Mouse (Mus musculus): Measurements from ENCODE around the gene Arhgap24. TPM values are rescaled to one million over a fixed set of nuclear protein-coding genes. Genes with fewer than 3 reads are reported as not detected.

The Arhgap24 gene
- total RNA-seq, 2 experiments from 2014 or later, result 6.0 to 7.5 TPM

DNA sequence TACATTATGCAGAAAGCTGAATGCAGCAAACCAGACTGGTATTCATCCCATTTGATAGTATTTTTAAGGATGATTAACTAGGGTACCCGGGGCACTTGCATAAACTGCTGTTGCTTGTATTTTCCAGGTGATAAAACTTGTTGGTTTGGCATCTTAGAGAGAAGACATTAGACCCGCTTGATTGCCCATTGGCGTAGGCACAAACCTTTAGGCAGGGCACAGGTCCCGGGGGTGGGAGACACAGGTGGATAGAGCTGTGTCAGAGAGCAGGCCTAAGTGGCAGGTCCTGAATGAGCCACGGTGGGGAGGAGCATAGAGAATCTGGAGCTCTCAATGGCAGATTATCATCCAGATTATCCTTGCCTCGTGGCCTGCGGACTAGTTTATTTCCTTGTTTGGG is 229.1 kb downstream of the Arhgap24 start:
- DNase-seq (ENCODE audit: low spot score in 2 of 2), result no peak
- intact Hi-C loops (cut with DNase I), result no loop called here

GRCm38 (mm10) chr5:102719368-102719972 is 238.3 kb downstream of the Arhgap24 start:
- intact Hi-C loops (cut with DNase I), result no loop called here
- no peak for DNase-seq (ENCODE audit: low spot score in 2 of 2)

- no peak for DNase-seq (ENCODE audit: low spot score in 2 of 2)
- intact Hi-C loops (cut with DNase I), result no loop called here
Observed at GRCm38 (mm10) chr5:102723558-102723957, 242.4 kb downstream of the Arhgap24 start.

- intact Hi-C loops (cut with DNase I), result no loop called here
- DNase-seq (ENCODE audit: low spot score in 2 of 2), result no peak
Observed at GRCm38 (mm10) chr5:102724813-102725348, 243.7 kb downstream of the Arhgap24 start.

DNA sequence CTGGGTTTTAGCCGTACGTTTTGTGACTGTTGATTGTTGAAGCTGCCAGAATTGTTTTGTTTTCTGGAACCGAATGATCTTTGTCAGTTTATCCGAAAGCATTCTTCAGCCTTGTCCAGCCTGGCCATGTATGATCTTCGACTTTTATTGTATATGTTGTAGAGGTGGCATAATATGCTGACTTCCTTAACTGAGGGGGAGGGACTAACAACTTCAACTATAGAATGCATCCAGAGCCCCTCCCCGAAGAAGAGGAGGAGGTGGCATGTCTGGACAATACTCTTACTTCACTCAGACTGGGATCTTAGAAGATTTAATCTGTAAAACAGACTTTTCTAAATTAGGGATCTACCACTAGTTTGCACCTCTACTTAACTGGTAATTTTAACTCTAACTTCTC is 244.2 kb downstream of the Arhgap24 start:
- no peak for DNase-seq (ENCODE audit: low spot score in 2 of 2)
- intact Hi-C loops (cut with DNase I), result no loop called here

DNA sequence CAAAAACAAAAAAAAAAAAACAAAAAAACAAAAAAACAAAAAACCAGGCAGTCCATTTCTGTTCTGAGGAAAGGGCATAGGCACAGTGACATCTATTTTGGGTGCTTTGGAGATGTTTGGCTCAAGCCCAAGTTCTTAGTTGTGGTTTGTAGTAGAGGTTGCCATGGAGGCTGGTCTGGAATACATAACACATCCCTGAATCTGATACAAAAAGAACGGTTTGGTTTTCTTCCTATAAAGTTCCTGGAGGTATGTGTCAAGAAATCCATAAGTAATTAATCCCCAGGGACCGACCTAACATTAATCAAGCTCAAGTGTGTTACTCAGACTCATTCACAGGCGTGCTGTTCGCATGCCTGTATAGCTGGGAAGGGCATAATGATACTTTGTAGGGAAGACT is 245.8 kb downstream of the Arhgap24 start:
- intact Hi-C loops (cut with DNase I), result no loop called here
- no peak for DNase-seq (ENCODE audit: low spot score in 2 of 2)

DNA sequence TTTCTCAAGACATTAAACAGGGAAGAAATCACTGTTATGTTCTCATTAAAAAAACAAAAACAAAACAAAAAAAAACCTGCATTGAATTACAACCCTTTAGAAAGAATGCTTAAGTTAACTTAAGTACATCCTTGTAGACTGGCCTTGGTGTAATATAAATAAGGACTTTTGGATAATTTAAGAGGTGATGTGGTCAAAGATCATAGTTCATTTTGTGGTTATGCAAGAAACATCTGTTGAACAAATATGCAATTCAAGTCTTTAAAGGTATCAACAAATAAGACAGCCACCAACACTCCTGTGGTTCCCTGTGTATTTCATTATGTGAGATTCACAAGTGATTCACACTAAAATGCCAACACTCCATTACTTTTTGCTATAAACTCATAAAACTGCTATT is 247.3 kb downstream of the Arhgap24 start:
- intact Hi-C loops (cut with DNase I), result no loop called here
- DNase-seq (ENCODE audit: low spot score in 2 of 2), result no peak

- intact Hi-C loops (cut with DNase I), result no loop called here
- no peak for DNase-seq (ENCODE audit: low spot score in 2 of 2)
Observed at GRCm38 (mm10) chr5:102729476-102729875, 248.3 kb downstream of the Arhgap24 start.

DNA sequence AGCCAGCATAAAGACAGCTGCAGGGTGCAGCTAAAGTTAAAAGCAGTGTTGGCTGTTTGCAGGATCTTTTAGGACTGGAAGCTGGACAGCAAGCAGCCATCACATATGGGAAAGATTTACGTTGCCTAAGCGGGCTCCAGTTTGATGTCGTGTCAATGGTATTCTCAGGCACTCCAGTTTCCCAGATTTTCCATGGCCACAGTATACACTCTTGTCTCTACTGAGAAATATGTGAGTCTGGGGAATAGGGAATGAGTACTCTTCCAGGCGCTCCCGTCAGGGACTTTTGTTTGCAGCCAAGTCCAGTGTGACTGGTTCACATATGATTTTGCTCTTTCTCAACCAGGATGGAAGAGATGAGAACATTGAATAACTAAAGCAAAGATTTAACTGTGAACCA is 254.9 kb downstream of the Arhgap24 start:
- intact Hi-C loops (cut with DNase I), result no loop called here
- DNase-seq (ENCODE audit: low spot score in 2 of 2), result no peak

DNA sequence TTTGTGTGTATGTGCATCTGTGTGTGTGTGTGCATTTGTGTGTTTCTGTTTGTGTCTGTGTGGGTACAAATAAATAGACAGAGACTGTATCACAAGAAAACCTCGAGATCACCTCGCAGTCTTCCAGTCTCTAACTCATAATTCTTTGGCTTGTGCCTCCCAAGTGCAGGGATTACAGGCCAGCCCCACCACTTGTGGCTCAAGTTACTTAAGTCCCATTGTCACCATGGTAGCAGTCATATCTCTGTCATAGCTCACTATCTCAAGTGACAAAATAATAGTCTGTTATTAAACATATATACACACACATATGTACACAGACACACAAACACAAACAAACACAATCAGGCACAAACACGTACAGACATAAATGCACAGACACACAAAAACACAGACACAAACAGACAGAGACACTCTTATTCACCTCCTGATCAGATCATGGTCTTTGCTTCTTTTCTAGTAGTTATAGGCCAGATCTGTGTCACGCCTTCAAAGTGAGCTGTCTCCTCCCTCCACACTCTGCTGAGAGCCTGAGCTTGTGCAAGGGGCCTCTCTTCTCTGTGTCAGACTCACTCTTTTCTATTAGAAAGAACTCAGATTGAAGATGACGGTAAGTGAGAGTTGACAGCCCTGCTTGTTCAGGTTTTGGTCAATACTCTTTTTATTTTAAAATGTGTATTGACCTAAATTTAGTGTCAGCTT is 261.5 kb downstream of the Arhgap24 start:
- intact Hi-C loops (cut with DNase I), result no loop called here
- no peak for DNase-seq (ENCODE audit: low spot score in 2 of 2)

DNA sequence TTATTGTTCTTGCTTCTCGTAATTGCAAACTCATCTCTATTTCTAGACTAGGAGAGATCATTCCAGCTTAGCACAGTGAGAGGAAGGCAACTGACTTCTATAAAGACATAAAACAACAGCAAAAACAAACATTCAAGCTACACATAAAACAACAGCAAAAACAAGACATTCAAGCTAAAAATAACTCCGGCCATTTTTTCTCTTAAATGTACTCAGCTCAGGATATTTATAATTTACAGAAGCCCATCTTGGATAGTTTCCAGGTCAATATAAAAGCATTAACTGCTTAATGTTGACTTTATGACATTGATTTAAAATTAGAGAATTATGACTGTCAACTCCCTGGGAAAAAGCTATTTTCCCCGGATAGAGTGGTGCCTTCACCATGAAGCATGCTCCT is 262.2 kb downstream of the Arhgap24 start:
- no peak for DNase-seq (ENCODE audit: low spot score in 2 of 2)

DNA sequence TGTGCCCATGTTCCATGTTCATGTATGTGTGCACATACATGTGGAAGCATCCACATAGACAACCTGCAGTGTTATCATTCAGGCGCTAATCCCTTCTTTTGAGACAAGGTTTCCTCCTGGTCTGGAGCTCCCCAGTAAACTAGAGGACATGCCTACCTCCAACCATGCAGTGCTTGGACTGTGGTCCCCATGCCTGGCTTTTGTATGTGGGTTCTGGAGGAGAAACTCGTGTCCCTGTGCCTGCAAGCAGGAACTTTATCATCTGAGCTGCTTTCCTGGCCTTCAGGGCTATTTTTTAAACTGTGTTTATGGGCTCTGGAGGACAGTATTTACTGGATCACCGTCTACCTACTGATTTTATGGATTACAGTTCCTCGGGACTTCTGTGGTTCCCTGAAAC is 262.9 kb downstream of the Arhgap24 start:
- no peak for DNase-seq (ENCODE audit: low spot score in 2 of 2)
- intact Hi-C loops (cut with DNase I), result no loop called here

More for the DNA sequence above, 262.2 kb downstream of the Arhgap24 start:
- intact Hi-C loops (cut with DNase I), result no loop called here

DNA sequence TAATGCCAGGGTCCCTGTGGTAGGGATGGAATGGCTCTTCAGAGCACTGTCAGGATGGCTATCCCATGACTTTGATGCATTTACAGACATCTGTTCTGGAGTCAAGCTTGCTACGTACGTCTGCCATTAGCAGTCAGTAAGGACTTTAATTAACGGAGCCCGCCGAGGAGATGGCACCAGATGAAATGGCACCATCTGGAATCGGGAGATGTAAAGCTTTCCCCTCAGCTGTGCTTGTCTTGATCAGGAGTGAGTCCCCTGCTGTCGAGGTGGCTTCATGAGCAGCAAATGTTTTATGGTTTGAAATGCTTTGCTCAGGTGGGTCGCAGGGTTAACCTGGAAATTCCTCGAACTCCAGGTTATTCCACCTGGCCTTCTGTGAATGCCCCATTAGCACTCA is 267.0 kb downstream of the Arhgap24 start:
- intact Hi-C loops (cut with DNase I), result no loop called here
- no peak for DNase-seq (ENCODE audit: low spot score in 2 of 2)

GRCm38 (mm10) chr5:102749020-102749419 is 267.8 kb downstream of the Arhgap24 start:
- DNase-seq (ENCODE audit: low spot score in 2 of 2), result peak; percentile 22 to 30
- intact Hi-C loops (cut with DNase I), result no loop called here

DNA sequence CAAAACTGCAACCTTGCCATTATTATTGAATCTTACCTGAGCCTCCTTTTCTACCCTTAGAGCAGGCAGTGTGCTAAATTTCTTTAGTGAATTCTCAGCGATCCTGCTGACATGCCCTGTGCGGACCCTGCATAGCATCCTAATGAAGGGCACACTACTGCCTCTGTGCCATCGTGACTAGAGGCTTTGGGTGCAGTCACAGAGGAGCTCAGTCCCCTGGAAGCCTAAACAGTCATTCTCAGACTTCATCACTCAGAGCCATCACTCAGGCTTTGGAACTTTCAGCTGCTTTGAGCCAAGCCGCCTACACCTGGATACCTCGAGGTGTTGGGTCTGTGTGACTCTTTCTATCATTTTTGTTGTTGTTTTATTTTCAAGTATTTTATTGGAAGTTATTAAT is 269.5 kb downstream of the Arhgap24 start:
- DNase-seq (ENCODE audit: low spot score in 2 of 2), result no peak
- intact Hi-C loops (cut with DNase I), result no loop called here

GRCm38 (mm10) chr5:102751661-102752307 is 270.6 kb downstream of the Arhgap24 start:
- DNase-seq (ENCODE audit: low spot score in 2 of 2), result no peak
- intact Hi-C loops (cut with DNase I), result no loop called here

DNA sequence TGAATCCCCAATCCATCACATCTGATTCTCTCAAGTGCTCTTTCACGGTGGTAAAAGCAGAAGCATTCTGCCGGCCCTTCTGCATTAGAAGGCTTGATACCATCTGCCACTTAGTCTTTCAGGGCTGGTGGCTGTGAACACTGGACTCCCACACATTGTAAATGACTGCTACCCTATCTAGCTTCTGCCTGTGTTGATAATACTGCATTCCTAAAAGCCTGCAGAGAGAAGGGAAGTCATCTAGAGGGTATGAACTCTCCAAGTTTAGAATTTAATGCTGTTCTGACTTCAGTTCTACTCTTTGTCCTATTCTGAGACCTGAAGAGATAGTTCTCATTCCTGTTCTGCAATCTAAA is 271.1 kb downstream of the Arhgap24 start:
- no peak for DNase-seq (ENCODE audit: low spot score in 2 of 2)
- intact Hi-C loops (cut with DNase I), result no loop called here

GRCm38 (mm10) chr5:102757040-102757439 is 275.8 kb downstream of the Arhgap24 start:
- DNase-seq (ENCODE audit: low spot score in 2 of 2), result no peak
- intact Hi-C loops (cut with DNase I), result no loop called here

- DNase-seq (ENCODE audit: low spot score in 2 of 2), result no peak
- intact Hi-C loops (cut with DNase I), result no loop called here
Observed at GRCm38 (mm10) chr5:102765694-102766093, 284.5 kb downstream of the Arhgap24 start.

GRCm38 (mm10) chr5:102766311-102767057 is 285.3 kb downstream of the Arhgap24 start:
- intact Hi-C loops (cut with DNase I), result no loop called here
- peak; percentile 30 for DNase-seq (ENCODE audit: low spot score in 2 of 2)
